Mouse (Mus musculus) megakaryocyte, embryonic 14.5 days (primary cell): ENCODE measurements around the gene Tmem235.

Experiments used
- FLI1 ChIP-seq: IDR thresholded peaks from 2 replicates; pipeline ENCODE4 v1.6.1; 2012; ENCODE audit warnings: low read length, inconsistent platforms, mixed read lengths
- GATA1 ChIP-seq: IDR thresholded peaks from 3 replicates; pipeline ENCODE4 v1.6.1; 2012; ENCODE audit warnings: mixed read lengths, low read length, inconsistent platforms, borderline replicate concordance

DNA sequence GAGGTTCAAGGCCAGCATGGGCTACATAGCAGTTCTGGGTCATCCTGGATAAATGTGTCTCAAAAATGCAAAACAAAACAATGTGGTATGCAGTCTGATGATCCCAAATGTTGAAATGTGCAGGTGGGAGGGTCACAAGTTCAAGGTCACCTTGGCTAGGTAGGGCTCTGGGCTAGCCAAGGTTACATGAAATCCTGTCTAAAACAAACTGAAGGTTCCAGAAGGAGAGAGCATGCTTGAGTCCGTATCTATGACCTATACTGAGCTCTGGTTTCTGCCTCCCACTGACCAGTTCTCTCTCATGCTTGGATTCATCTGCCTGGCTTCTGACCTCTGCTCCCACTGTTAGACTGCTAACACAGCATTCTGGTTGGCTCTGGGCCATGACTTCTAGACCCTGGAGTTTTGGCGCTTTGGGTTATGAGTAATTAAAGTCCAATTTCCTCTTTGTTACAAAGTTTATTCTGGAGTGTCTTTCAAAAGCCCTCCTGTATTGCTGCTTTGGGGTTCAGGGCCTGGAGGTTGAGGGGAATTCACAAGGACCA, 30.8 kb upstream of the Tmem235 start:
- TF ChIP-seq GATA1 (no peak), FLI1 (no peak)
